In the genomic region with DNA sequence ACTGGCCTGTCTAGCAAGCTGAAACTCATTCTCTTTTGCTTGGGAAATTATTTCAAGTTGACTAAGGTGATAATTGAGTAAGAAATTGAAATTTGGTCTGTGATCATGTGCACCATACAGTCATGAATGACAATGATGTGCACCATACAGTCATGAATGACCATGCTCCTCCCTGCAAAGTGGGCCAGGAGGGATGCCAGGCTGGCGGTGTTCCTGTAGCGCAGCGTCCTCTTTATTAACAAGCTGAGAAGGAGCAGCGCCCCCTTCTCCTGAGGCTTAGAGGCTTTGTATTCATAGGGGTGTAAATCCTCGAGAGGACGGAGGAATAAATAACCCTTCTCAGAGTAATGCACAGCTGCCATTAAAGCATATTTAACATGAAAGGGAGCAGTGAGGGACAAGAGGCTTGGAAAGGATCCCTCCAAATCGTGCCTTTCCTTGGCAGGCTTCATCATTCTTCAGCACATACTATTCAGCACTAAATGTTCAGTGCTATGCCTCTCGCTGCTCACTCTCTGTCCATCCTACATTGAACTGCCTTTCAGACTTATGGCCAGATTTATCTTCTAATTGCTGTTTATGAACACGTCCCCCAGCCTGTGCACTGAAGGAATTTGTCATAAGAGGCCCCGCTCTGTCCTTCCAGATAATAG, we compare ENCODE assay signal across 20 mouse cellular contexts.
DNase-seq lines count a peak whose midpoint lies in the region; ATAC-seq and TF ChIP-seq lines count a peak whose summit lies in the region.
"Had no signal": no experiment of that assay in that cellular context is flagged by ENCODE, and none has a peak within 500 bp of the region (broad histone marks: within the 10 kb centered on the region; RNA-seq: fewer than 3 reads in every experiment).

No protein-coding gene starts in this region.

- H3K4me1 ChIP-seq in forebrain, embryonic 11.5 days (replicated peaks; ENCODE audit: control insufficient read depth, insufficient read depth, low read length) = no peaks in the 10 kb centered on the region
- peaks cover 16% of the 10 kb centered on the region; the same call in 1 of the 2 replicates for H3K4me1 ChIP-seq in forebrain, embryonic 10.5 days
- peaks cover 13% of the 10 kb centered on the region for H3K4me1 ChIP-seq in forebrain, embryonic 12.5 days
- H3K4me1 ChIP-seq in midbrain, embryonic 14.5 days (ENCODE audit: control insufficient read depth, insufficient read depth, low read length) = no peaks in the 10 kb centered on the region
- H3K4me1 ChIP-seq in liver, embryonic 12.5 days = no peaks in the 10 kb centered on the region
- H3K4me1 ChIP-seq: embryonic facial prominence, embryonic 15.5 days; liver, embryonic 13.5 days; lung, embryonic 15.5 days had no signal

- no peak overlapping the region for H3K4me3 ChIP-seq in forebrain, embryonic 11.5 days (ENCODE audit: low read depth, low read length)
- no peak overlapping the region for H3K4me3 ChIP-seq in forebrain, embryonic 10.5 days
- H3K4me3 ChIP-seq in left cerebral cortex, adult 2 months = no peak overlapping the region
- no peak overlapping the region for H3K4me3 ChIP-seq in forebrain, embryonic 12.5 days (replicated peaks)
- H3K4me3 ChIP-seq in midbrain, embryonic 14.5 days (replicated peaks; ENCODE audit: low read depth, low read length) = no peak overlapping the region
- H3K4me3 ChIP-seq in liver, embryonic 12.5 days = no peak overlapping the region
- H3K4me3 ChIP-seq: embryonic facial prominence, embryonic 15.5 days; liver, embryonic 13.5 days; lung, embryonic 15.5 days had no signal

- no peak overlapping the region for H3K27ac ChIP-seq in forebrain, embryonic 11.5 days (ENCODE audit: low read depth, low read length)
- H3K27ac ChIP-seq in forebrain, embryonic 10.5 days = no peak overlapping the region
- peak overlapping the region; percentile 24; the same call in 1 of the 2 replicates for H3K27ac ChIP-seq in left cerebral cortex, adult 2 months
- H3K27ac ChIP-seq in forebrain, embryonic 12.5 days = 0 out of 2 replicates have a peak overlapping the region, but pooled peaks have one; percentile 14
- no peak overlapping the region for H3K27ac ChIP-seq in midbrain, embryonic 14.5 days (replicated peaks; ENCODE audit: low read depth, low read length)
- H3K27ac ChIP-seq in liver, embryonic 12.5 days = no peak overlapping the region
- H3K27ac ChIP-seq: embryonic facial prominence, embryonic 15.5 days; liver, embryonic 13.5 days; lung, embryonic 15.5 days; macrophage had no signal

- H3K4me2 ChIP-seq in forebrain, embryonic 11.5 days (ENCODE audit: low read depth, low read length, severe bottlenecking) = no peak overlapping the region
- no peak overlapping the region for H3K4me2 ChIP-seq in forebrain, embryonic 12.5 days
- H3K4me2 ChIP-seq in midbrain, embryonic 14.5 days (ENCODE audit: low read length) = no peak overlapping the region
- no peak overlapping the region for H3K4me2 ChIP-seq in liver, embryonic 12.5 days
- H3K4me2 ChIP-seq: embryonic facial prominence, embryonic 15.5 days; liver, embryonic 13.5 days; lung, embryonic 15.5 days had no signal

- peak; percentile 51 for ATAC-seq in forebrain, embryonic 11.5 days (replicated peaks; ENCODE audit: low FRiP score)
- peak; percentile 74; the same call in 1 of the 2 replicates for ATAC-seq in forebrain, embryonic 12.5 days (ENCODE audit: low FRiP score)
- no peak for ATAC-seq in midbrain, embryonic 14.5 days (ENCODE audit: low FRiP score, low TSS enrichment)
- ATAC-seq in liver, embryonic 12.5 days = no peak

- no peaks in the 10 kb centered on the region for H3K9me3 ChIP-seq in forebrain, embryonic 11.5 days (ENCODE audit: control insufficient read depth, low read length)
- no peaks in the 10 kb centered on the region for H3K9me3 ChIP-seq in forebrain, embryonic 10.5 days
- H3K9me3 ChIP-seq in forebrain, embryonic 12.5 days = no peaks in the 10 kb centered on the region
- H3K9me3 ChIP-seq in midbrain, embryonic 14.5 days (ENCODE audit: control insufficient read depth, low read length) = no peaks in the 10 kb centered on the region
- no peaks in the 10 kb centered on the region for H3K9me3 ChIP-seq in liver, embryonic 12.5 days (replicated peaks)
- H3K9me3 ChIP-seq: embryonic facial prominence, embryonic 15.5 days; liver, embryonic 13.5 days; lung, embryonic 15.5 days had no signal

- intact Hi-C loops in left cerebral cortex, adult 2 months (cut with DNase I) = no loop called here

- no peak overlapping the region for H3K9ac ChIP-seq in forebrain, embryonic 11.5 days (ENCODE audit: low read length)
- no peak overlapping the region for H3K9ac ChIP-seq in forebrain, embryonic 12.5 days
- no peak overlapping the region for H3K9ac ChIP-seq in midbrain, embryonic 14.5 days (replicated peaks; ENCODE audit: low read length)
- H3K9ac ChIP-seq in liver, embryonic 12.5 days = no peak overlapping the region
- H3K9ac ChIP-seq: embryonic facial prominence, embryonic 15.5 days; liver, embryonic 13.5 days; lung, embryonic 15.5 days had no signal

- no peaks in the 10 kb centered on the region for H3K36me3 ChIP-seq in forebrain, embryonic 11.5 days (ENCODE audit: control insufficient read depth, insufficient read depth, low read length)
- no peaks in the 10 kb centered on the region for H3K36me3 ChIP-seq in forebrain, embryonic 10.5 days (replicated peaks)
- no peaks in the 10 kb centered on the region for H3K36me3 ChIP-seq in forebrain, embryonic 12.5 days (replicated peaks)
- no peaks in the 10 kb centered on the region for H3K36me3 ChIP-seq in midbrain, embryonic 14.5 days (ENCODE audit: control insufficient read depth, insufficient read depth, low read length)
- no peaks in the 10 kb centered on the region for H3K36me3 ChIP-seq in liver, embryonic 12.5 days
- H3K36me3 ChIP-seq: embryonic facial prominence, embryonic 15.5 days; liver, embryonic 13.5 days; lung, embryonic 15.5 days had no signal

- no peaks in the 10 kb centered on the region for H3K27me3 ChIP-seq in forebrain, embryonic 11.5 days (ENCODE audit: control insufficient read depth, insufficient read depth, low read length)
- no peaks in the 10 kb centered on the region for H3K27me3 ChIP-seq in forebrain, embryonic 10.5 days (ENCODE audit: poor library complexity, severe bottlenecking)
- no peaks in the 10 kb centered on the region for H3K27me3 ChIP-seq in forebrain, embryonic 12.5 days
- no peaks in the 10 kb centered on the region for H3K27me3 ChIP-seq in midbrain, embryonic 14.5 days (ENCODE audit: control insufficient read depth, insufficient read depth, low read length)
- H3K27me3 ChIP-seq in liver, embryonic 12.5 days (replicated peaks) = no peaks in the 10 kb centered on the region
- H3K27me3 ChIP-seq: CH12.LX; embryonic facial prominence, embryonic 15.5 days; liver, embryonic 13.5 days; lung, embryonic 15.5 days had no signal

- DNase-seq in forebrain, embryonic 11.5 days (ENCODE audit: low spot score) = no peak
- DNase-seq in forebrain, embryonic 10.5 days (ENCODE audit: extremely low spot score, low spot score) = no peak
- no peak for DNase-seq in left cerebral cortex, adult 2 months (ENCODE audit: extremely low spot score in 1 of 2, low spot score in 2 of 2)
- no peak for DNase-seq in left cerebral cortex, adult 11 months (ENCODE audit: low spot score)
- peak; percentile 42 for DNase-seq in midbrain, embryonic 14.5 days
- DNase-seq in adrenal gland, adult 18-20 months (ENCODE audit: low spot score in 2 of 2) = no peak
- DNase-seq: adrenal gland, postnatal 25 days; cerebellum, adult 9-10 months; embryo, embryonic 11 days; gastrocnemius, postnatal 10 days; heart, postnatal 14 days; kidney, adult 9 months; kidney, postnatal 4 days; liver, embryonic 13.5 days had no signal

- no peak for TF ChIP-seq CTCF in left cerebral cortex, adult 2 months (IDR thresholded peaks at IDR 0.05)

- 55% methylated on average over 10 of the region's 10 CpGs for WGBS in forebrain, embryonic 11.5 days
- WGBS in forebrain, embryonic 10.5 days = 76% methylated on average over 10 of the region's 10 CpGs
- 46% methylated on average over 10 of the region's 10 CpGs for WGBS in forebrain, embryonic 12.5 days
- WGBS in midbrain, embryonic 14.5 days = 52% methylated on average over 10 of the region's 10 CpGs
- WGBS in liver, embryonic 12.5 days (ENCODE audit: insufficient replicate concordance) = 80% methylated on average over 10 of the region's 10 CpGs

Comparison
In these comparisons a context has a peak if more than half of its experiments do, and no peak if none do; other contexts are left out.
1. H3K27ac ChIP-seq: peak in left cerebral cortex, adult 2 months (single experiment) and forebrain, embryonic 12.5 days (single experiment); none in forebrain, embryonic 11.5 days (single experiment), forebrain, embryonic 10.5 days (single experiment), midbrain, embryonic 14.5 days (single experiment) and liver, embryonic 12.5 days (single experiment).
2. ATAC-seq: peak in forebrain, embryonic 11.5 days (single experiment) and forebrain, embryonic 12.5 days (single experiment); none in midbrain, embryonic 14.5 days (single experiment) and liver, embryonic 12.5 days (single experiment).